In genomic region chr4:150008325-150008852, GRCm38 (mm10) we compare ENCODE assay signal across 8 mouse cellular contexts. TPM values are rescaled to one million over a fixed set of nuclear protein-coding genes. Genes with fewer than 3 reads are reported as not detected.
DNase-seq lines count a peak whose midpoint lies in the region; ATAC-seq and TF ChIP-seq lines count a peak whose summit lies in the region.

No protein-coding gene starts in this region.

- H3K4me3 ChIP-seq in embryonic facial prominence, embryonic 12.5 days: peak overlapping the region; percentile 74
- H3K4me3 ChIP-seq in liver, postnatal 0 days (ENCODE audit: low read depth, low read length): peak overlapping the region; percentile 81
- H3K4me3 ChIP-seq in neural tube, embryonic 12.5 days: peak overlapping the region; percentile 71
- H3K4me3 ChIP-seq in testis, adult 2 months (ENCODE audit: control insufficient read depth, low read depth, low read length): peak overlapping the region; percentile 78

- H3K9me3 ChIP-seq in embryonic facial prominence, embryonic 12.5 days: no peaks in the 10 kb centered on the region
- no peaks in the 10 kb centered on the region for H3K9me3 ChIP-seq in liver, postnatal 0 days (ENCODE audit: low read length)
- H3K9me3 ChIP-seq in neural tube, embryonic 12.5 days: no peaks in the 10 kb centered on the region

- no peaks in the 10 kb centered on the region for H3K27me3 ChIP-seq in embryonic facial prominence, embryonic 12.5 days
- H3K27me3 ChIP-seq in liver, postnatal 0 days (ENCODE audit: insufficient read depth, low read length): no peaks in the 10 kb centered on the region
- no peaks in the 10 kb centered on the region for H3K27me3 ChIP-seq in neural tube, embryonic 12.5 days (replicated peaks)
- H3K27me3 ChIP-seq in testis, adult 2 months (ENCODE audit: control insufficient read depth, insufficient read depth, low read length): no peaks in the 10 kb centered on the region

- ATAC-seq in embryonic facial prominence, embryonic 12.5 days (ENCODE audit: insufficient number of reproducible peaks, insufficient read depth, low FRiP score, low TSS enrichment): peak; percentile 68
- peak; percentile 82 for ATAC-seq in liver, postnatal 0 days
- ATAC-seq in neural tube, embryonic 12.5 days (ENCODE audit: low FRiP score, low read depth): peak; percentile 88

- WGBS in embryonic facial prominence, embryonic 12.5 days: under 1% methylated on average over 42 of the region's 42 CpGs
- under 1% methylated on average over 38 of the region's 42 CpGs for WGBS in liver, postnatal 0 days (ENCODE audit: insufficient replicate concordance)
- under 1% methylated on average over 42 of the region's 42 CpGs for WGBS in neural tube, embryonic 12.5 days

- peaks cover 16% of the 10 kb centered on the region; the same call in 1 of the 2 replicates for H3K4me1 ChIP-seq in embryonic facial prominence, embryonic 12.5 days
- peaks cover 42% of the 10 kb centered on the region for H3K4me1 ChIP-seq in liver, postnatal 0 days (ENCODE audit: insufficient read depth)
- H3K4me1 ChIP-seq in neural tube, embryonic 12.5 days: peaks cover 6% of the 10 kb centered on the region
- H3K4me1 ChIP-seq in testis, adult 2 months (ENCODE audit: control insufficient read depth, insufficient read depth, low read length): peaks cover 11% of the 10 kb centered on the region; the same call in 1 of the 2 replicates

- H3K36me3 ChIP-seq in embryonic facial prominence, embryonic 12.5 days: no peaks in the 10 kb centered on the region
- peaks cover 5% of the 10 kb centered on the region for H3K36me3 ChIP-seq in liver, postnatal 0 days (replicated peaks; ENCODE audit: insufficient read depth, low read length)
- no peaks in the 10 kb centered on the region for H3K36me3 ChIP-seq in neural tube, embryonic 12.5 days
- no peaks in the 10 kb centered on the region for H3K36me3 ChIP-seq in testis, adult 2 months (ENCODE audit: control insufficient read depth, insufficient read depth, low read length)

- TF ChIP-seq EP300 in liver, postnatal 0 days (IDR thresholded peaks at IDR 0.05; ENCODE audit: low read depth): no peak

- H3K4me2 ChIP-seq in embryonic facial prominence, embryonic 12.5 days (replicated peaks): peak overlapping the region; percentile 81
- peak overlapping the region; percentile 95 for H3K4me2 ChIP-seq in liver, postnatal 0 days (ENCODE audit: low read depth, low read length)
- H3K4me2 ChIP-seq in neural tube, embryonic 12.5 days (replicated peaks): peak overlapping the region; percentile 81

- H3K9ac ChIP-seq in embryonic facial prominence, embryonic 12.5 days: peak overlapping the region; percentile 84
- H3K9ac ChIP-seq in liver, postnatal 0 days (replicated peaks): peak overlapping the region; percentile 89
- peak overlapping the region; percentile 81 for H3K9ac ChIP-seq in neural tube, embryonic 12.5 days

- peak; percentile 81 to 84 for DNase-seq in B cell, adult 2 months
- peak; percentile 80 for DNase-seq in adrenal gland, postnatal 25 days
- DNase-seq in heart, adult 9 months (ENCODE audit: low spot score in 2 of 2): peak; percentile 87 to 90
- DNase-seq in kidney, adult 9 months: peak; percentile 88
- peak; percentile 86 for DNase-seq in liver, postnatal 0 days

- H3K27ac ChIP-seq in embryonic facial prominence, embryonic 12.5 days: peak overlapping the region; percentile 92
- peak overlapping the region; percentile 98 for H3K27ac ChIP-seq in liver, postnatal 0 days (ENCODE audit: low read depth)
- peak overlapping the region; percentile 78 for H3K27ac ChIP-seq in neural tube, embryonic 12.5 days
- H3K27ac ChIP-seq in testis, adult 2 months (ENCODE audit: control insufficient read depth, insufficient read depth, low read depth, low read length): peak overlapping the region; percentile 88

- TF ChIP-seq CTCF in liver, postnatal 0 days (IDR thresholded peaks at IDR 0.05; ENCODE audit: low read depth): peak; percentile 85
- peak; percentile 60; the same call in 1 of the 2 replicates for TF ChIP-seq CTCF in testis, adult 2 months (IDR thresholded peaks at IDR 0.05; ENCODE audit: control insufficient read depth, insufficient read depth, insufficient replicate concordance, low read depth, low read length)

- peak; percentile 19; the same call in 1 of the 2 replicates for TF ChIP-seq POLR2A in testis, adult 2 months (IDR thresholded peaks at IDR 0.05; ENCODE audit: control insufficient read depth, low read depth, low read length)

RNA-seq across cellular contexts. Expression of gene H6pd, which starts 0.4 kb away (rescaled TPM):
- total RNA-seq in adrenal gland, postnatal 25 days (2021): 127 and 149 TPM in 2 replicates
- 7.4 and 8.4 TPM in 2 replicates for polyA plus RNA-seq in embryonic facial prominence, embryonic 12.5 days (2016; fragmentation: Nextera tagmentation; extraction: Ambion mirVana)
- 33.0 and 36.5 TPM in 2 replicates for polyA plus RNA-seq in liver, postnatal 0 days (2015; fragmentation: Nextera tagmentation; extraction: Ambion mirVana)
- 3.3 and 4.0 TPM in 2 replicates for polyA plus RNA-seq in neural tube, embryonic 12.5 days (2016; fragmentation: Nextera tagmentation; extraction: Ambion mirVana)
- 7.2 and 7.3 TPM in 2 replicates for polyA plus RNA-seq in testis, adult 2 months (2012; rRNA removed)

RNA-seq across cellular contexts. Expression of gene Spsb1, which starts 53.5 kb away (rescaled TPM):
- total RNA-seq in adrenal gland, postnatal 25 days (2021): 23.7 and 25.6 TPM in 2 replicates
- 21.0 and 22.6 TPM in 2 replicates for polyA plus RNA-seq in embryonic facial prominence, embryonic 12.5 days (2016; fragmentation: Nextera tagmentation; extraction: Ambion mirVana)
- 1.3 and 1.7 TPM in 2 replicates for polyA plus RNA-seq in liver, postnatal 0 days (2015; fragmentation: Nextera tagmentation; extraction: Ambion mirVana)
- 17.3 and 19.1 TPM in 2 replicates for polyA plus RNA-seq in neural tube, embryonic 12.5 days (2016; fragmentation: Nextera tagmentation; extraction: Ambion mirVana)
- polyA plus RNA-seq in testis, adult 2 months (2012; rRNA removed): 71.5 and 79.1 TPM in 2 replicates

Comparison
In these comparisons a context has a peak if more than half of its experiments do, and no peak if none do; other contexts are left out.
1. Peak in every context shown above with its lines: DNase-seq, ATAC-seq, H3K4me3 ChIP-seq and H3K27ac ChIP-seq.